Mouse (Mus musculus) heart, postnatal 14 days (tissue): ENCODE measurements around the gene Sema4a. TPM values are rescaled to one million over a fixed set of nuclear protein-coding genes. Genes with fewer than 3 reads are reported as not detected.
"Not testable (repeated sequence)": the region's sequence is repeated elsewhere in the genome, so short reads cannot be mapped to it uniquely, and the experiment has no call there.

ENCODE experiments used
- DNase-seq, 2 experiments: peaks; one replicate each; pipeline ENCODE4 v3.0.0; 2021 to 2022
- intact Hi-C: fragments of 180-260 bp; cut with DNase I; formaldehyde crosslinking; loops from one replicate; pipeline ENCODE4 v1.15.1; 2025
- total RNA-seq, 2 experiments: library from RNA; stranded (reverse); gene quantifications; 2 replicates each; pipeline ENCODE4 v1.2.3; 2021

The Sema4a gene
- total RNA-seq, 2 experiments from 2014 or later, result 2.3 to 2.6 TPM

DNA sequence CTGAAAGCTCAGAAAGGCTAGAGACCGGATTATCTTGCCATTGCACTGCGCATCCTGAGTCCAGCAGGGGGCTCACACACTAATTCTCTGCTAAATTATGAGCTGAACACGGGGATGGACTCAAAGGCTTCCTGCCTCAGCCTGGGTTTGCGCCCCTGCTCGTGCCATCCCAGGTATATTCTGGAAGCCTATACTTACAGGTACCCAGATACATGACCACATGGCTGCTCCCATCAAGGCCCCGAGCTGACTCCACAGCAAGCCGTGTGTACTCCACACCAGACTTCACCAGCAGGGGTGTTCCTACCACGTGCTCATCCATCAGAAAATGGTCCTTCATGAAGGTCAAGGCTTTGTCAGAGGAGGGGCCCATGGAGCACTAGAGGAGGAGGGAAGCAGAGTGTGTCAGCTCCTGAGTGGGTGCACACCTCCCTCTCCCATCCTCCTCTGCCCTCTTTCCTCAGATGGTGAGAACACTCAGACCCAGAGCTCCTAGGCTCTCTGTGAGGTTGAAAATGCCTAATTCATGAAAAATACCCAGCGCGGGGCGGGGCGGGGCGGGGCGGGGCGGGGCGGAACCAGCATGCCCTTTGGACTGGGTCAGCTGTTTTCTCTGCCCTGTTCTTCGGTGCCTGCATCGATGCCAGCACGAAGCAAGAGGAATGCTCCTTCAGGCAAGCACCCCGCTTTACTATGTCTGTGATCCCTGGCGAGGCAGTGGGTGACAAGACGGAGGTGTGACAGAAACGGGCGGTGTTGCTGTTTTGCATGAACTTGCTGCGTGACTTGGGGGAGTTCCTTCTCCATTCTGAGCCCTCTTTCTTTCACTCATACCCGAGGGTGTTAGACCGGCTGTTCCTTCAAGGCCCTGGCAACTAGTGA, 20.2 kb downstream of the Sema4a start:
- intact Hi-C loops, result loop anchor here (2.0 kb wide), 1 partner anchor 26 kb away; no protein-coding TSS in a partner anchor
- peak; percentile 35 to 58 for DNase-seq

DNA sequence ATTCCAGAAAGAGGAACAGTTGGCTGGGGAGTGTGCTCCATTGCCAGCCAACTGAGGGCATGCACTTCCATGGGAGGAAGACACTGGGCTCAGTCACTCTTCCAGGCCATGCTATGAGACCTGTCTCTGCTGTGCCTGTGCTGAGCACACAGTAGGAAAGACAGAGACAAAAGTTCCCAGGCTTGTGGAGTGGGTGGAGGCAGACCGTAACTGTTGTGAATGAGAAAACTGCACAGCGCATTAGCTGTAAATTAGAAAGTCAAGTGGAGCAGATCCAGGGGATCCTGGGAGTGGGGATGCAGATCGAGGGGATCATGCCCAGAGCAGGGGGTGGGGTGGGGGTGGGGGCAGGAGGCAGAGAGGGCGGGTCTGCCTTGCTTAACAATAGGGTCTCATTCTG, 21.4 kb downstream of the Sema4a start:
- intact Hi-C loops, result no loop called here
- no peak for DNase-seq

DNA sequence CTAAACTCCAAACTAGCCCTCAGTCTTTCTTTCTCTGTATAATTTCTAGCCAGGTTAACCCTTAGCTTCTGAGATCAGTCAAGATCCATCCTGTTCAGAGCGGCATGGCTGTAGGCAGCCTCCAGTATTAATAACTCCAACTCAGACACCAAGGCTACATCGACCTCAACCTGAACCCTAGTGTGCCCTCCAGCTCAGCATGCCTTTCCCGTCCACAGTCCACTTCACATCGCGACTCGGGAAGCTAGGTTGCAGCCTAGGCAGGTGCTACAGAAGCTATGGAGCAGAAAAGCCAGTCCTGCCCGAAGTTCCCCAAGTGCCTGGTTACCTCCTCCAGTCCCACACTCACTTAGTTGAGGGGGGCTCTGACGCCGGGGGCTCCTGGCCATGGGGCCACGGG, 23.5 kb downstream of the Sema4a start:
- DNase-seq, result no peak
- intact Hi-C loops, result no loop called here

DNA sequence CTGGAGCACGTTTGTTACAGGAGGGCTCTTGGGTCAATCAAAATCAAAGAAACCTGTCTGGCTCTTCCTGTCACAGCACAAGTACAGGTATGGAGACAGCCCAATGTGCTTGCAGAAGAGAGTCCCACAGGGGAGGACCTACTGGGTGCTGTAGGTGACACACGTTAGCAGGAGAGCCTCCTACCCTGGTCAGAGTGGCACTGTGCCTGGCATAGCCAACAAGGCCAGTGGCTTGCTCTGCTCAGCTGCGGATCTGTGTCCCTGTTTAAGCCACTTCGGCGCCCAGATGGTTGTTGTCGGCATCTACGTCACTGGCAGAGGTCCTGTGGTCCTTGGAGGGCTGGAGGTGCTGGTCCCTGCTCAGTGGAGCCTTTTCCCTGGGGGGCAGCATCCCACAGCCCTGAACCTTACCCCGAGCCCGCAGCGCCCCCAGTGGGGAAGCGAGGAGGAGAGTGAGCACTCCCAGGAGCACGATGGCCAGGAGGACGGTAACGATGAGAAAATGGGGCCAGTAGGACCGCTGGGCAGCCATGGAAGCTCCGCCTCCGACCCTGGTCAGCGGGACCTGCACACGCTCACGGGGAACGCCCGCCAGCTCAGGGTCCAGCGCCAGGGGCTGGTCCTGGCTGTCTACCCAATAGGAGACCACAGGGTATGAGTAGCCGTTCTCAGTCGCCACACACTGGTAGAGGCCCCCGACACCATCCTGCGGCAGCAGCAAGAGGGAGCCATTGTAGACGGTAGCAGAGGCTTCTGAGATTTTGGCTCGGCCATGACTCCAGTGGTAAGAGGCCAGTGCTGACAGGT, 24.4 kb downstream of the Sema4a start:
- intact Hi-C loops, result no loop called here

DNA sequence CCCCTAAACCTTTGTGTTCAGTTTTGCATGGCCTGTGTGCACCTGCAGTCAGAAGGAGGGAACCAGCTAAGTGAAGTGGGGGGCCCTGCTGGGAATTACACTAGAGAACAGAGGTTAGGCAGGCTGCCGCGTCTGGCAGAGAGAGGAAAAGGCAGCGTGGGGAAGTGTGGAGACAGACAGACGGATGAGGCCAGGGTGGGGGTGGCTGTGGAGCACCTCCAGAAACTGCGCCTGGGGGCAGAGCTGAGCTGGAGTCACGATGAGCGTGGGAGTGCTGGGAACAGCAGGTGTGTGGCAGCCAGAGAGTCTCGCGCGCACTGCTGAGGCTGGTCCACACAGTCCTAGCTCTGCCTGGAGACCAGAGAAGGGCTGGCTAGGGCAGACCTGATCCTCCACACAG, 25.5 kb downstream of the Sema4a start:
- intact Hi-C loops, result no loop called here
- no peak for DNase-seq

More for the DNA sequence above, 24.4 kb downstream of the Sema4a start:
- DNase-seq, result peak; percentile 49 to 63

DNA sequence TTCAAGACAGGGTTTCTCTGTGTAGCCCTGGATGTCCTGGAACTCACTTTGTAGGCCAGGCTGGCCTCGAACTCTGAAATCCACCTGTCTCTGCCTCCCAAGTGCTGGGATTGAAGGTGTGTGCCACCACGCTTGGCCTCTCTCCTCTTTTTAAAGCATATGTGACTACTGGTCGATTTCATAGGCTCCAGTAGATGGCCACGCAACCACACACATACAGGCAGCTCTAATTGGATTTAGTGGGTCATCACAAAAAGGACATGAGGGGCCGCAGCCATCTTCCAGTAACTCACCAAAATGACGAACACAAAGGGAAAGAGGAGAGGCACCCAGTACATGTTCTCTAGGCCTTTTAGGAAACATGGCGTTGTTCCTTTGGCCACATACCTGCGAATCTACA, 32.3 kb downstream of the Sema4a start:
- intact Hi-C loops, DNase-seq: not testable (repeated sequence)

DNA sequence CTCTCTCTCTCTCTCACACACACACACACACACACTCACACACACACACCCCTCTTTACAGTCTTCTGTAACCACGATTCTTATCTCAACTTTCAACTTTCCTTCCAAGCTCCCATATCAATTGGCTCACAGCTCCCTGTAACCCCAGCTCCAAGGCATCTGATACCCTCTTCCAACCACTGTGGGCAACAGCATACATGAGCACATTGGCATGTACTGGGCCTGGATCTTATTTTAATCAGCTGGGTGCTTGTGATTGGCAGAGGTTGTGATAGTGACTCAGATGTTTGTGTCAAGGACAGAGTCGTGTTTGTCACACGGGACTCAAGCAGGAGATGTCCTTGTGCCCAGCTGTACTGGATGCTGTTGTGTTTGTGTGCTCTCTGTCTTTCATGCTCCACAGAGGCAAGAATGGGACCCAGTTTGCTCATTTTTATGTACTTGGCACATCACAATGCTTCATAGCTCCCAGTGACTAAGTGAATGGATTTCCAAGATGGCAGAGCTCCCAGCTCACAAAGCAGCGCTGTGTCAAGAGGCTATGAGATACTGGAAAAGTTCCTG, 33.6 kb downstream of the Sema4a start:
- intact Hi-C loops, result no loop called here
- DNase-seq, result no peak

DNA sequence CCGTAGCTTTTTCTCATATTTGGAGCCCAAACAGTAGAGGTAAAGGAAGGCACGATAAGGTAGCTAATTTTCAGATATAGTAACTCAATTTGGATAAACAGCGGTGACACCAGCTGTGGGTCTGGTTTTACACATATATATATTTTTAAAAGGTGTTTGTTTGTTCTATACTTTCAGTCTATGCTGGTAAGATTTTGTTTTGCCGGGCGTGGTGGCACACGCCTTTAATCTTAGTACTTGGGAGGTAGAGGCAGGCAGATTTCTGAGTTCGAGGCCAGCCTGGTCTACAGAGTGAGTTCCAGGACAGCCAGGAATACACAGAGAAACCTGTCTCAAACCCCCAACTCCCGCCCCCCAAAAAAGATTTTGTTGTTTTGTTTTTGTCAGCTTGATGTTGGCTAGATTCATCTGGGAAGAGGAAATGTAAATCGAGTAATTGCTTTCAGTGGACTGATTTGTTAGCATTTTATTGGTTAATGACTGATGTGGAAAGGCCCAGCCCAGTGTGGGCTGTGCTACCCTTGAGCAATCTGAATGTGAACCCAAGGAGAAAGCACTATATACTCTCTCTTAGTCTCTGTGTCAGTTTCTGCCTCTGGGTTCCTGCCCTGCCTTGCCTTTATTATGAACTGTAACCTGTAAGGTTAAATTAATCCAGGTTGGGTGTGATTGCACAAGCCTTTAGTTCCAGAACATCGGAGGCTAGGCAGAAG, 35.1 kb downstream of the Sema4a start:
- intact Hi-C loops, result no loop called here

DNA sequence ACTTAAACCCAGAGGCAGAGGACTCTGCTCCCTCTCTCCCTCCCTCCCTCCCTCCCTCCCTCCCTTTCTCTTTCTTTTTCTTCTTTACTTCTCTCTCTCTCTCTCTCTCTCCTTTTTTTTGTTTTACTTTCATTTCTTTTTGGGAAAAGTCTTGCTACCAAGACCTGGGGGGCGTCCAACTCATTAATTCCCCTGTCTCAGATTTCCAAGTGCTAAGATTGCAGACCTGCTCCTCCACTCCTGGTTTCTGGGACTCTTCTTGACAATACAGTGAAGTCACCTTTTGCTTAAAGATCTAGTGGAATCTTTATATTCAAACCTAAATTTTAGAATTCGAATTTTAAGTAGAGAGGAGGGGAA, 35.7 kb downstream of the Sema4a start:
- intact Hi-C loops, result no loop called here
- DNase-seq, result no peak

More for the DNA sequence above, 35.1 kb downstream of the Sema4a start:
- no peak for DNase-seq

DNA sequence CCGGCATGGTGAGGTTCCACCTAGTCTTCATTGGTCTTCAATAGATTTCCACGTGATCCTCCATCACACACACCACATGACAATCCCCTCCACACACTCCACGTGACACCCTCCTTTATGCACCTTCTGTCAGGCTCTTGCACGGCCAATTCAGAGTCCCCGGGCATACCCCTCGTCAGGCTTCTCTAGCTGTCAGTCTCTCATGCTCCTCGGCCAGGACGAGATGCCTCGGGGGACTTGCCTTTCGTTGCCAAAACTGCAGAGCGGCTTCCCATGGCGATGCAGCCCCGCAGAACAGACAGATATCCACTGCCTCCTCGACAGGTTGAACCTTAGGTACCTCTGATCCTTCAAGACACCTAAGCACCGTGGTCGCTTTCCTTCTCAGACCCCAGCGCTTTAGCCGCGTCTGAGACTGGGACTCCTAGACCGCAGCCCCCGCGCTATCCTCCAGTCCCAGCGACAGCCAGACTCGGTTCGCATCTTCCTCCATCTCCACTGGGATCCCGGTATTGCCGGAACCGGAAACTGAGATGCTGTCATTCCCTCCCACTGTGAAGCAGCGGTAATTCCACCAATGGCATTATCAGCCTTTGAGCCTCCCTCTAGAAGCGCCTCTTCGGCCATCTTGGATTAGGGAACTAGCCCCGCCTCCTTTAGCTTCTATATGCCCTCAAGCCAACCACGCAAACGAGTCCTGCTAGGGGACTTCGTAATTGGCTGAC, 36.2 kb downstream of the Sema4a start, which contains the start of gene Slc25a44:
Gene Slc25a44, minus strand, starts transcription at position 535 of the 725 bp plus-strand sequence.
- intact Hi-C loops, result no loop called here
- peak; percentile 88 to 96 for DNase-seq

DNA sequence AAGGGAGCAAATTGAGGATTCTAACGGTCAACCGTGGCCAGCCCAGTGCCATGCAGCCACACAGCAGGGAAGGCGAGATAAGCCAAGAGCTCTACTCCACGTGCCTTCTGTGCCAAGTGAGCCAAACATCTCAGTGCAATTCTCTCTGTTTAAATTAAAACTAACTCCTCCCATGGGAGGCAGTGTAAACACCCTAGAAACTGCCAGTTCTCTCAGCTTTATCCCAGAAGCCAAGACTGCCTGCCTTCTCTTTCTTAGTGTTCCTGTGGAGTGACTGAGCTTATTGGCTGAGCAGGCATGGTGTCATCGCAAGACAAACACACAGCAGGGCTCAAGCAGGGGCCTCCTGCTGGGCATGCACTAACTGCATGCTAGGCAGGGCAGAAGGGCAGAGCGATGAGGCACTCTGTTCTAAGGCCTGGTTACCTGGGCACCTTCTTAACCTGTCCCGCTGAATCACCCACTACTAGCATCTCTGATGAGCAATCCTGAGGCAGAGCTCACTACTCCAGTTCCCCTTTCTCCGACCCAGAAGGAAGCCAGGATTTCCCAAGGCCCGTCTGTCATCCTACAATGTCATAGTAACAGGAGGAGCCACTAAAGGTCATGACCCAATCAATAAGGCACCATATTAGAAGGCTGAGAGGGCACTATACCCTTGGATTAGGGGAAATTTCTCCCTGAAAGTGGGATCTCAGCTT, 38.8 kb downstream of the Sema4a start:
- intact Hi-C loops, result no loop called here
- DNase-seq, result no peak

DNA sequence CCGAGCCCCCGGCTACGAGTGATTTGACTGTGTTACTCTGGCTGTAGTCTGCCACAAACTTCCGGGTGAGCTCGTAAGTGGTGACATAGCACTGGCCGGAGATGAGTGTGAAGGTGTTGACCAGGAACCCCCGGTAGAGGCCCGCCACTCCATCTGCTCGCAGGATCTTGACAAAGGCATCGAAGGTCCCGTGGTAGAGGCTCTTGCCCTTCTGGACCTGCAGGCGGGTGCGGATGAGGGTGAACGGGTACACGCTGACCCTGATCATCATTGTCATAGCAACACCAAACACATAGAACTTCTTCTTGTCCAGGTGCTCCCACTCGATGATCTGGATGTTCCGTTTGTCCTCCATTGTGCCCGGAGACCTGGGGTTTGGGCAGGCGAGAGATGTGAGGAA, 40.2 kb downstream of the Sema4a start:
- no peak for DNase-seq
- intact Hi-C loops, result no loop called here

DNA sequence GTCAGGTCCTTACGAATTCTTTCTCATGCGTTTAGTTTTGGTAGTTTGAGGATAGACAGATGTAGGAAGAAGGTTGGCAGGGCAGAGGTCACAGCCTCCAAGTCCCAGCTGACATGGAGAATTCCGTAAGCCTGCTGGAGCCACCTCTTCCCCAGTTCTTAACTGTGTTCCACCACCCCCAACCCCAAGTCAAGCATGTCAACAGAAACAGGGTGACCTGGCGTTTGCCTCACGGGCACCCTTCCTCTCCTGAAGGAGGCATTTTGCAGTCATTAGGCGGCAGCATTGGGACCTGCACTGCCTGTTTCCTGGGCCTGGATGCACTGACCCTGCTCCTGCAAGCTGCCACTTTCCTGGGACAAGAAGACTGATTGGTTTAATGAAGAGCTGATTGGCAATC, 43.0 kb downstream of the Sema4a start:
- no peak for DNase-seq
- intact Hi-C loops, result no loop called here

DNA sequence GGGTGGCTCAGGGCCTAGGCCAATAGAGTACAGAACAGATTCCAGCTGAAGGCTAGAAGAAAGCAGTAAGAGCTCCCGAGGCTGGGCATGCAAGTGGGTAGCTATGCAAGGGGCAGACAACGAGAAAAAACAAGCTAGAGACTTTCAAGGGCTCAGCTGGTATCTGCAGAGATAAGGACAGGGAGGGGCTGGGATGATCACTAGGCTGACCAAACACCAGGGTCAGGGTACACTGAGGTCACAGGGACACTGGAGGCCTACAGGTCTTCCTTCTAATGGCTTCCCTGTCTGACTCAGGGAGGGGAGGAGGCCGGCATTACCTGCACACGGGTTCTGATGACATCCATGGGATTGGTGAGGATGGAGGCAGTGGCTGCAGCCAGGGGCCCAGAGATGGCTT, 45.3 kb downstream of the Sema4a start:
- DNase-seq, result no peak
- intact Hi-C loops, result no loop called here

DNA sequence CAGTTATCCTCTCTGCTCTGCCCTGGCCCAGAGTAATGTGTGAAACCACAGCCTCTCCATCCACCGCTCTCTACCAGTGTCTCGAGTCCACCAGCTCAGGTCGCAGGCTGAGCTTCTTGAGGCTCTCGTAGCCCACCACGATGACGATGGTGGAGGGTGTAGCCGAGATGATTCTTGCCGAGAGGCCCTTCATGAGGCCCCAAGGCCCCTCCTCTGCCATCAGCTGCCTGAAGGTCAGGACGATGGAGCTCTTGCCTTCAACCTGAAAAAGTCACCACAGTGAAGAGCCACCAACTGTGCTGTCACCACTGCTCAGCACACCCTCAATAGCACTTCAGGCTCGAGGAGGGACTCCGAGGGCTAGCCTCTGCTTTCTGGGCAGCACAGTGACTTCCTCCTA, 48.3 kb downstream of the Sema4a start:
- DNase-seq, result no peak

DNA sequence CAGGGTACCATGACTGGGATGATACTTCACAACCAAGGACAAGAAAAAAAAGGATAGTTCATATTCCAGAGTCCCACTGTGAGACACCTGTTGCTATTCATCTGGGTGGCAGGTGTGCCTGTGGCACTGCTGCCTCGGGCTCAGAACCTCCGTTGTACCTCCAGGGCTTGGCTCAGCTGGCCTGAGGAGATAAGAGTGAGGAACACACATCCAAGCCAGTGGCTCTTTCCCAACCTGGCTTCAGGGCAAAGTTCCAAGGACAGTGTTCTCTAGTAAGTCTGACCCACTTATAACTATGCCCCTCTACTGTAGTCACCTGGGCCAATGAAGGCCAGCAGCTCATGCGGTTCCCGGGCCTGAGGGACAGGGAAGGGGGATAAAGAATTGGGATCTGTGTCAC, 49.3 kb downstream of the Sema4a start:
- intact Hi-C loops, result no loop called here
- peak; percentile 17 to 30 for DNase-seq

More for the DNA sequence above, 48.3 kb downstream of the Sema4a start:
- intact Hi-C loops, result no loop called here

DNA sequence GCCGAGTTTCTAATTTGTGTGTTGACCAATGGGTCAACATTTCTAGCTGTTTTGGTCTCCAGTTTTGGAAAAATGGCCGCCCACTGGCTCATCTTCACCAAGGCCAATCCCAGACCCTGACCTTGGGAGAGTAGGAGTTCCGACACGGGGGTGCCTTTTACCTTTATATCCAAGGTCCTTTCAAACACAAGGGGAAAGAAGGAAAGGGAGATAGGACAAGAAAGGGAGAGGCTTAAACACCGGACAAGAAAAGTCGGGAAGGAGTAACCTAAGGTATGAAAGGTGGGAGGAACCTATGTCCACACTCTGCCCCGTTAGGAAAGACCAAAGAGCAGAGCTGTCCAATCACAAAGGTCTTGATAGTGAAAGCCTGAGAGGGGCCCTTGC, 50.3 kb downstream of the Sema4a start:
- intact Hi-C loops, result no loop called here
- peak in 1 of 2 experiments; percentile 30 for DNase-seq

DNA sequence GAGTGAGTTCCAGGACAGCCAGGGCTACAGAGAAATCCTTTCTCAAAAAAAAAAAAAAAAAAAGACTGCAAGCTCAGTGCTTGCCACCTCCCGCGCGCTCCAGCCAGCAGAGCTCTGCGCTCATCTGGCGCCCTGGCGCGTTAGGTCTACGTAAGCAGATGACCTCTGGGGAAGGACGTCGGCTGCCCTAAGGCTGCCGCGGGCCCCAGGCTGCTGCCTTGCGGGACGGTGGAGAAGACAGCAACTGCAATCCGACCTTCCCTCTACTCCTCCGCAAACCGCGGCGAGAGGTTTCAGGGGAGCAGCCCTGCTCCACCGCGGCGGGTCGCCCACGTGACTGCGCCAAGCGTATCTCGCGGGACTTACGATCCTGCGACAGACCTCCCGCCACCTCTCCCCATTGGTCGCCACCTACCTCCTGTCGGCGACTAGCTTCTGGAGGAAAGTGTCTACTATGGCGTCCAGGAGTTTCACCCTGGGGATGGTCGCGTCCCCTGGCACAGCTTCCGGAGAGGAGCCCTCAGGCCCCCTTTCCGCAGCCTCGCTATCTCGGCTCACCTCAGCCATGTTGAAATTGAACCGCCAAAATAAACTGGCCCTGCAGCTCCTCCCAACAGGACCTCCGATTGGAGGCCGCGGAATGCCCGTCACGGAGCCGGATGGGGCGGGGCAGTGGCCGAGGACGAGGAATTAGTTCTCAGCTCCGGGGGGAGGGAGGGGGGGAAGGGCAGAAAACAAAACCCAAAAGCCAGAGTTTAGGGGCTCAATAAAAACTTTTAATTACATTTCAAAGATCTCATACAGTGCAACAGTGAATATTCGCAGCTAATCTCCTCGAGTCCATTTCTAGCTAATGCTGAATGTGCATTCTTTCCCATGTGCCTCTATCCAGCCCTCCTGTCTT, 51.0 kb downstream of the Sema4a start, which contains the start of gene Pmf1:
Gene Pmf1, minus strand, starts transcription at position 591 of the 904 bp plus-strand sequence.
- intact Hi-C loops, result no loop called here
- peak; percentile 93 to 94 for DNase-seq
